Mouse (Mus musculus): ENCODE measurements at regions not wholly inside any gene's neighbourhood (a gene's known extent, or its start where the extent isn't known, plus 50 kb on each side); places are given as distances from the start of the nearest gene placed in this dataset.
"Not testable (repeated sequence)": the region's sequence is repeated elsewhere in the genome, so short reads cannot be mapped to it uniquely, and the experiment has no call there.

DNA sequence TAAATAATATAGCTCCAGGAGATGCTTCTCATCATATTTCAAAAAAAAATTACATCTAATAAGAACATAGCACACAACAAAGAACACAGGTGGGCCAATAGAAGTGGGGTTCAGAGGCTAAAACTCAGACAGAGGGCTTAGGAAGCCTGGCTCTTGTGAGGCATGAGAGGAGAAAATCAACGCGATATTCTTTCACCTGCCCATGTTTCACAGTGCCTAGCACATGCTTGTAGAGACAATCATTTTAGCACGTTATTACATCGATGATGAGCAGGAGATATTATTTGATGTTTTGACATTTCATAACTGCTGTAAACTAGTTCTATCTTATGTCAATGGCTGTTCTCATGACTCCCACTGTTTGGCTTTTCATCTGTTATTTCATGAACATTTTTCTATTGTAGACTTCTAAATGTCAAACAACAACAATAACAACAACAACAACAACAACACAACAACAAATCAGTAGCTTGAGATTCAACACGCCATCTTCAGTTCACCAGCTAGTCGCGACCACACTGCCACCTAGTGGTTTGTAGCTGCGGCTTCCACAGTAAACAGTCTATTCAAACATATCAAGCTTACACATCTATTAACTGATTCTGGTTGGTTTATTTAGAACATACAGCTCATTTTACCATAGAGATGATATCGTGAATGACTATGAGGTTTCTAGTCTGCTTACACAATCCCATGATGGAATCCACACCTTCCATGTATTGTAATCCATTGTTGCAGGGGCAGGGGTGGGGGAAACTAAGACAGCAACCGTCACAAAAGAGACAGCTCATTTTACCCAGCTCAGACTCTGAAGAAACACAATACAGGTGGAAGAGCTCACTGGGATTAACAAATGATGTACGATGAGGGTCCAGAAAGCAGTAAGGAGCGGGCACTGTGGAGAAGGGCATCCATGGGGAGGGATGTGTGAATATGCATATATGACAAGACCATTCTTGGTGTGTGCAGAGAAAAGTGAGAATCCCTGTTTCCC lies 60.5 kb upstream of the Tmem200a start:
- DNase-seq: peak; percentile 61
- intact Hi-C loops (cut with DNase I): loop anchor here (5.0 to 10.0 kb wide), 3 partner anchors 457 to 865 kb away; partner anchors contain the start of gene Smlr1

DNA sequence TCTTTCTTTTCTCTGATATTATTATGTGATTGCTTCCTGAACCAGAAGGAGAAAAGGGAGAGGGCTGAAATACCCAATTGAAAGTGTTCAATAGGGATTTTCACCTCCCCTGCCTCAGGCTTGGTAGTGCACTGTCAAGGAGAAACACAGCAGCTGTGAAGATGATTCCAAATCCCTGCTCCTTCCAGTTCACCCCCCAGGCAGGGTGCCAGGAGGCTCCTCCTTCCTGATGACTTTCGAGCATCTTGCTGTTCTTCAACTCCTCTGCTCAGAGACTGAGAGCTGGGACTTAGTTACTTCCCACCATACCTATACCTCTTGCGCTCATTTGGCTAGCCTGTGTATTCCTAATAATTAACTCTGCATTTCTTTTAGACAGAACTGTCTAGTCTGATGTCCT lies 73.7 kb upstream of the Tmem200a start:
- intact Hi-C loops (cut with DNase I): no loop called here
- DNase-seq: peak; percentile 47

DNA sequence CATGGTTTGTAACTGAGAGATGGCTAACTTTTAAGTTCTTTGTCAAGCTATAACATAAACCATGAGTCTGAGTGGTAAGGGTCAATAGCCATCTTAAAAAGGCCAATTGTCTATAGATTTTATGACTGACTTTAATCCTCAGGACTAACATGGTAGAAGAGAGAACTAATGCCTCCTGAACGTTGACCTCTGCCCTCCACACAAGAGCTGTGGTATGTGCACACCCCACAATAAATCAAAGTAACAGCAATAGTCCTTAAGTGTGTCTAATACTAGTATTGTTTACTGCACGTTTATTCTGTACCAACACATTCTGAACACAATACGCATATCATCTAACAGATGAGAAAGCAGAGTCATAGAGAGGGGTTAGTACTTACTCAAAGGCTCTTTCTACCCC lies 70.7 kb upstream of the Samd3 start:
- DNase-seq: no peak
- intact Hi-C loops (cut with DNase I): no loop called here

DNA sequence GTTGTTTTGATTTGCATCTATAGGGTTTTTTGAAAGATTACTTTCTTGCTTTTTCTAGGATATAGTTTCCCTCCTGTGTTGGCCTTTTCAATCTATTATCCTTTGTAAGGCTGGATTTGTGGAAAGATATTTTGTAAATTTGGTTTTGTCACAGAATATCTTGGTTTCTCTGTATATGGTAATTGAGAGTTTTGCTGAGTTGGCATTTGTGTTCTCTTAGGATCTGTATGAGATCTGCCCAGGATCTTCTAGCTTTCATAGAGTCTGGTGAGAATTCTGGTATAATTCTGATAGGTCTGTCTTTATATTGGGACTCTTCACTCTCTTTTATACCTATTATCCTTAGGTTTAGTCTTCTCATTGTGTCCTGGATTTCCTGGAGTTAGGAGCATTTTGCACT lies 68.4 kb upstream of the Samd3 start:
- DNase-seq; intact Hi-C loops (cut with DNase I): not testable (repeated sequence)

- intact Hi-C loops (cut with DNase I): no loop called here
- DNase-seq: no peak
Observed at GRCm38 (mm10) chr10:26164531-26164930, 65.0 kb upstream of the Samd3 start.

- intact Hi-C loops (cut with DNase I): no loop called here
- DNase-seq: no peak
Observed at GRCm38 (mm10) chr10:26177591-26177990, 51.9 kb upstream of the Samd3 start.

DNA sequence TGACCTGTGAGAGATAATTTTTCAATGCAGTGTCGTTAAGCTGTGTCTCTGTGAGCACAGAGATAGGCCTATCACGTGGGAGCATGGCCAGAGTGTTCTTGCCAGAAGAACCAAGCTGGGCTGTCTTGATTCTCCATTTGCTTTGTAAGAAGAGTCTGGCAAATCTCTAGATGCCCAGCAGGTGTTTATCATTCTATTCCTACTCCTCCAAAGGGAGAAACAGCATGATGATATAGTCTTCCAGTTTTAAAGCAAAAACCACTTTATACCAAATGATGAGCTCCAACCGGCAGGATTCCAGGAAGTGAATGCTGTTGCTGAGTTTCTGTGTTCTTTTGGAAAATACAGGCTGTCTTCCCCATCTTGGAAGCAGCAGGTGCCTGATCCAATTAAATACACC lies 51.2 kb upstream of the Samd3 start:
- no peak for DNase-seq
- intact Hi-C loops (cut with DNase I): no loop called here
